Mouse (Mus musculus) CH12F3 (cell line): ENCODE data around the gene Tmem38a.

Experiments
- in situ Hi-C: fragments of 300-500 bp; cut with MboI; formaldehyde crosslinking; loops from 2 replicates; pipeline ENCODE4 v1.14.3; 2020; ENCODE audit warnings: low sequenced_read_pairs

Tmem38a gene

GRCm38 (mm10) chr8:72571611-72572473 is at the start of gene Tmem38a:
Gene Tmem38a (plus strand): TSS chr8:72572055.
- in situ Hi-C loops, result no loop called here

GRCm38 (mm10) chr8:72532103-72532502 is 39.8 kb upstream of the Tmem38a start:
- in situ Hi-C loops, result no loop called here

GRCm38 (mm10) chr8:72534888-72535287 is 37.0 kb upstream of the Tmem38a start:
- in situ Hi-C loops, result no loop called here

GRCm38 (mm10) chr8:72539234-72539633 is 32.6 kb upstream of the Tmem38a start:
- in situ Hi-C loops, result no loop called here

- in situ Hi-C loops, result no loop called here
Measured at GRCm38 (mm10) chr8:72547122-72547801, 24.6 kb upstream of the Tmem38a start.

- in situ Hi-C loops, result no loop called here
Measured at GRCm38 (mm10) chr8:72547802-72548643, 23.8 kb upstream of the Tmem38a start, which contains the start of gene Med26. Gene Med26 (minus strand): TSS chr8:72548270.

- in situ Hi-C loops, result no loop called here
Measured at GRCm38 (mm10) chr8:72548644-72549313, 23.1 kb upstream of the Tmem38a start.

GRCm38 (mm10) chr8:72549314-72549892 is 22.5 kb upstream of the Tmem38a start:
- in situ Hi-C loops, result no loop called here

- in situ Hi-C loops, result no loop called here
Measured at GRCm38 (mm10) chr8:72555770-72556169, 16.1 kb upstream of the Tmem38a start.

- in situ Hi-C loops, result no loop called here
Measured at GRCm38 (mm10) chr8:72561111-72561689, 10.7 kb upstream of the Tmem38a start.

GRCm38 (mm10) chr8:72565970-72566369 is 5.9 kb upstream of the Tmem38a start:
- in situ Hi-C loops, result no loop called here

- in situ Hi-C loops, result no loop called here
Measured at GRCm38 (mm10) chr8:72570633-72571610, 933 bp upstream of the Tmem38a start, which contains the start of gene Smim7. Gene Smim7 (minus strand): TSS chr8:72571088.

GRCm38 (mm10) chr8:72572507-72572906 is 652 bp downstream of the Tmem38a start:
- in situ Hi-C loops, result no loop called here

GRCm38 (mm10) chr8:72573450-72573849 is 1.6 kb downstream of the Tmem38a start:
- in situ Hi-C loops, result no loop called here

GRCm38 (mm10) chr8:72575915-72576314 is 4.1 kb downstream of the Tmem38a start:
- in situ Hi-C loops, result no loop called here

- in situ Hi-C loops, result no loop called here
Measured at GRCm38 (mm10) chr8:72577266-72577665, 5.4 kb downstream of the Tmem38a start.

- in situ Hi-C loops, result no loop called here
Measured at GRCm38 (mm10) chr8:72577941-72578340, 6.1 kb downstream of the Tmem38a start.

GRCm38 (mm10) chr8:72579374-72579773 is 7.5 kb downstream of the Tmem38a start:
- in situ Hi-C loops, result no loop called here
